Mouse (Mus musculus): ENCODE data around the gene Elk1.

GRCm38 (mm10) chrX:20910074-20910473 lies 40.3 kb downstream of the Elk1 start:
- TF ChIP-seq CTCF (IDR thresholded peaks at IDR 0.05) (no peak), EP300 (IDR thresholded peaks at IDR 0.05; ENCODE audit: insufficient read depth, low read depth, low read length) (no peak), POLR2A (IDR thresholded peaks at IDR 0.05; ENCODE audit: insufficient read depth, low read depth, low read length) (no peak)
